Mouse (Mus musculus) midbrain, embryonic 16.5 days (tissue): ENCODE data around the gene Cbfa2t3. TPM values are rescaled to one million over a fixed set of nuclear protein-coding genes. Genes with fewer than 3 reads are reported as not detected.

Source experiments
- ATAC-seq: fragments of 200-750 bp; cut with Nextera tagmentation; 2 replicates; pipeline ENCODE4 v1.8.0; 2017; ENCODE audit warnings: moderate TSS enrichment
- H3K27ac ChIP-seq: fragments of 300-500 bp; sonication (generic); 2 replicates; pipeline ENCODE4 v1.5.1; 2014; ENCODE audit warnings: mild to moderate bottlenecking, low read length, mixed read lengths
- H3K27me3 ChIP-seq: fragments of 300-500 bp; sonication (generic); 2 replicates; pipeline ENCODE4 v1.6.1; 2014; ENCODE audit warnings: low read depth, low read length, mixed read lengths; ENCODE audit not compliant: control insufficient read depth, insufficient read depth
- H3K36me3 ChIP-seq: fragments of 300-500 bp; sonication (generic); 2 replicates; pipeline ENCODE4 v1.6.1; 2014; ENCODE audit warnings: mild to moderate bottlenecking, low read length, moderate library complexity, mixed read lengths; ENCODE audit not compliant: control insufficient read depth, insufficient read depth
- H3K4me1 ChIP-seq: fragments of 300-500 bp; sonication (generic); 2 replicates; pipeline ENCODE4 v1.6.1; 2014; ENCODE audit warnings: mild to moderate bottlenecking, low read length, mixed read lengths; ENCODE audit not compliant: control insufficient read depth, insufficient read depth
- H3K4me2 ChIP-seq: fragments of 300-500 bp; sonication (generic); 2 replicates; pipeline ENCODE4 v1.6.1; 2014; ENCODE audit warnings: mild to moderate bottlenecking, low read length, mixed read lengths
- H3K4me3 ChIP-seq: fragments of 300-500 bp; sonication (generic); 2 replicates; pipeline ENCODE4 v1.5.1; 2014; ENCODE audit warnings: low read depth, mild to moderate bottlenecking, low read length, moderate library complexity, mixed read lengths
- H3K9ac ChIP-seq: fragments of 300-500 bp; sonication (generic); 2 replicates; pipeline ENCODE4 v1.6.1; 2014; ENCODE audit warnings: low read depth, low read length, mixed read lengths
- H3K9me3 ChIP-seq: fragments of 300-500 bp; sonication (generic); replicated peaks from 2 replicates; pipeline ENCODE4 v1.6.1; 2014; ENCODE audit warnings: mild to moderate bottlenecking, low read length, mixed read lengths; ENCODE audit not compliant: control insufficient read depth, poor library complexity, severe bottlenecking
- WGBS: fragments of 180-500 bp; shearing (Covaris S2); extraction: QIAGEN DNeasy Blood & Tissue Kit; methylation state at CpG from one replicate; pipeline ENCODE4 v1.1.7; 2014; 5-methylcytosine and 5-hydroxymethylcytosine counted together
- polyA plus RNA-seq: library from polyadenylated mRNA; unstranded; fragments of >200 nt; fragmentation: Nextera tagmentation; extraction: Ambion mirVana; gene quantifications from 2 replicates; pipeline ENCODE4 v1.2.1, GENCODE M21; 2015

Cbfa2t3 gene
- polyA plus RNA-seq, 1 experiment from 2014 or later: 17.7 TPM

DNA sequence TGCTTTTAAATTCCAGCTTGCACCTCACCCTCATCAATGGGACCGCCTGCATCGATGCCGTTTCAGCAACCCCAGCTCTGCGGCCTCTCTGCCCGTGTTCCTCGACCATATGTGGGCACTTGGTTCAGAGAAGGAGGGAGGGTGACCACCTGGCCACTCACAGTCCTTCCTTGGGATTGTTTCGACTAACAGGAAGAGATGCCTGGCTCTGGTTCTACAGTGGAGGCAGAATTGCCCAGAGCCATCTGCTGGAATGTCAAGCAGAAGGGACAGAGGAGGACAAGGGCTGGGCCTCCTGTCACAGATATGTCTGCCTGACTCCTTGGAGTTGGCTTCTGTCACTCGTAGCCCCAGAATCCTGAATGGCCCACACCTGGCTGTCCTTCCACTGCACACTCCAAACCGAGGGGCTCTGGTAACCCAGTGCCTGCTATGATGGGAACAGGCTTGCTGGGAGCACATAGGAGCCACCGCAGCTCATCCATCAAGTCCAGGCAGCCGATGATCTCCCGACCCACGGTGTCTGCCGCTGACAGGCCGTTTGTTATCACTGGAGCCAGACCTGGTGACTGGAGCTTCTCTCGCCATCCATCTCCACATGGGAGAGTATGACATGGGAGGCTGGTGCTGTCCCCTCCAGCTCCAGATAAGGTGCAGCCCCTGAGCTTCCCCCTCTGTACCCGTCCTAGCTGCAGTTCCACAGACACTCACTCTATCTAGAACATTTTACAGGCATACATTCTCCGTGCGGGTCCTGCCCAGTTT lies 13.6 kb downstream of the Cbfa2t3 start:
- ATAC-seq: no peak
- H3K36me3 ChIP-seq: no peaks in the 10 kb centered on the region

GRCm38 (mm10) chr8:122682820-122683219 lies 16.1 kb downstream of the Cbfa2t3 start:
- H3K9ac ChIP-seq: no peak overlapping the region
- no peak overlapping the region for H3K4me2 ChIP-seq
- H3K4me1 ChIP-seq: peaks cover 15% of the 10 kb centered on the region
- no peak overlapping the region for H3K27ac ChIP-seq
- 93% methylated on average over 11 of the region's 11 CpGs for WGBS
- H3K36me3 ChIP-seq: no peaks in the 10 kb centered on the region
- no peak for ATAC-seq
- H3K27me3 ChIP-seq: no peaks in the 10 kb centered on the region
- no peaks in the 10 kb centered on the region for H3K9me3 ChIP-seq
- H3K4me3 ChIP-seq: no peak overlapping the region

More for the DNA sequence above, 13.6 kb downstream of the Cbfa2t3 start:
- Histone ChIP-seq H3K4me1 (peaks cover 2% of the 10 kb centered on the region; the same call in 1 of the 2 replicates), H3K27ac (no peak overlapping the region), H3K27me3 (no peaks in the 10 kb centered on the region), H3K4me2 (no peak overlapping the region), H3K9ac (no peak overlapping the region), H3K4me3 (no peak overlapping the region), H3K9me3 (no peaks in the 10 kb centered on the region)
- 84% methylated on average over 19 of the region's 19 CpGs for WGBS

- Histone ChIP-seq H3K36me3 (no peaks in the 10 kb centered on the region), H3K27me3 (no peaks in the 10 kb centered on the region), H3K9me3 (no peaks in the 10 kb centered on the region), H3K9ac (0 out of 2 replicates have a peak overlapping the region, but pooled peaks have one; percentile 36), H3K4me2 (no peak overlapping the region), H3K27ac (peak overlapping the region; percentile 94), H3K4me3 (no peak overlapping the region), H3K4me1 (peaks cover 30% of the 10 kb centered on the region)
- no peak for ATAC-seq
- 20% methylated on average over 7 of the region's 7 CpGs for WGBS
Measured at GRCm38 (mm10) chr8:122680171-122680570, 18.7 kb downstream of the Cbfa2t3 start.

DNA sequence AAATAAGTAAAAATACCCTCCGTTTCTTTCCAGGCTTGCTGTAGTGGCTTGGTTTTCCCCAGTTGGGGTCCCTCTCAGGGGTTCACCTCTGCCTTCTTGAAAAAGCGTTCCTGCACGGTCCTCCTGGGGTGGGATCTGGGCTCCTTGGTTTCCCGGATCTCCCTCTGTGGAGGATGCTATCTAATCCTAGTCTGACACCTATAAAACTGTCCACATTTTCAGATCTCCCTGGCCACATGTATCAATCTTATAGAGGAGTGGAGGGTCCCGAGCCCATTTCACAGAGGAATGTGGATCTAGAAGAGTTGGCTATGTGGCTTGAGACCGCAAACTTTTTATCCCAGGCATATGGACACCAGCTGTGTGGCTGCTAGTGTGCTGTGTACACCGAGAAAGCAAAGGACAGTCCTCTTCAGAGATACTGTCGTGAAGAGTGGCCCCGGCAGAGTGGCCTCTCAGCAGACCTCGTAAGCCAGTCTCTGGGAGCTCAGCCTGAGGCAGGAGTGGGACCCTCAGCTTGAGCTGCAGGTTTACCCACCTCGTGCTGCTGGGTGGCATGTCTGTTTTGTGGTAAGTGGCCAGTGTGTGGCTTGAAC lies 19.5 kb downstream of the Cbfa2t3 start:
- no peaks in the 10 kb centered on the region for H3K27me3 ChIP-seq
- no peak for ATAC-seq
- 23% methylated on average over 11 of the region's 11 CpGs for WGBS
- peaks cover 33% of the 10 kb centered on the region for H3K4me1 ChIP-seq
- peak overlapping the region; percentile 77 for H3K4me2 ChIP-seq
- H3K27ac ChIP-seq: peak overlapping the region; percentile 94
- no peaks in the 10 kb centered on the region for H3K9me3 ChIP-seq
- H3K36me3 ChIP-seq: no peaks in the 10 kb centered on the region
- peak overlapping the region; percentile 90; the same call in 1 of the 2 replicates for H3K4me3 ChIP-seq
- H3K9ac ChIP-seq: peak overlapping the region; percentile 95; the same call in 1 of the 2 replicates

DNA sequence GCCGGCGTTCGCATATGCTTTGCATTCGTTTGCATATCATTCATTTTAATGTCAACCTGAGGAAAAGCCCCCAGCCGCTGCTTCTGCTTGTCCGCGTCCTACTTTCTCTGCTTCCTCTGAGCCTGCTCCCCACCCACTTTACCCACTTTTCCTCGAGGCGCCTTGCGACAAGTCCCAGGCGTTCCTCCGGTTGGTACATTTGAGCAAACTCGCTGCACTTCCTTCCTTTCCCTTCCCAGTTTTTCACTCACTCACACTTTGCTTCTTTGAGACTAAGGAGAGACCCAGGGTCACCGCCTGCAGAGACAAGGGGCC lies 20.1 kb downstream of the Cbfa2t3 start:
- peak overlapping the region; percentile 90 for H3K4me3 ChIP-seq
- peaks cover 37% of the 10 kb centered on the region for H3K4me1 ChIP-seq
- H3K9ac ChIP-seq: peak overlapping the region; percentile 95
- ATAC-seq: no peak; the same call in 1 of the 2 replicates
- H3K27ac ChIP-seq: peak overlapping the region; percentile 94
- no peaks in the 10 kb centered on the region for H3K36me3 ChIP-seq
- under 1% methylated on average over 14 of the region's 14 CpGs for WGBS
- peak overlapping the region; percentile 77 for H3K4me2 ChIP-seq
- no peaks in the 10 kb centered on the region for H3K9me3 ChIP-seq
- H3K27me3 ChIP-seq: no peaks in the 10 kb centered on the region

GRCm38 (mm10) chr8:122678061-122678895 lies 20.6 kb downstream of the Cbfa2t3 start:
- peak overlapping the region; percentile 77 for H3K4me2 ChIP-seq
- no peaks in the 10 kb centered on the region for H3K9me3 ChIP-seq
- H3K27ac ChIP-seq: peak overlapping the region; percentile 94
- H3K9ac ChIP-seq: peak overlapping the region; percentile 95
- peak overlapping the region; percentile 90 for H3K4me3 ChIP-seq
- 0% methylated on average over 101 of the region's 127 CpGs for WGBS
- peaks cover 37% of the 10 kb centered on the region for H3K4me1 ChIP-seq
- H3K36me3 ChIP-seq: no peaks in the 10 kb centered on the region
- peak; percentile 76 for ATAC-seq
- no peaks in the 10 kb centered on the region for H3K27me3 ChIP-seq

DNA sequence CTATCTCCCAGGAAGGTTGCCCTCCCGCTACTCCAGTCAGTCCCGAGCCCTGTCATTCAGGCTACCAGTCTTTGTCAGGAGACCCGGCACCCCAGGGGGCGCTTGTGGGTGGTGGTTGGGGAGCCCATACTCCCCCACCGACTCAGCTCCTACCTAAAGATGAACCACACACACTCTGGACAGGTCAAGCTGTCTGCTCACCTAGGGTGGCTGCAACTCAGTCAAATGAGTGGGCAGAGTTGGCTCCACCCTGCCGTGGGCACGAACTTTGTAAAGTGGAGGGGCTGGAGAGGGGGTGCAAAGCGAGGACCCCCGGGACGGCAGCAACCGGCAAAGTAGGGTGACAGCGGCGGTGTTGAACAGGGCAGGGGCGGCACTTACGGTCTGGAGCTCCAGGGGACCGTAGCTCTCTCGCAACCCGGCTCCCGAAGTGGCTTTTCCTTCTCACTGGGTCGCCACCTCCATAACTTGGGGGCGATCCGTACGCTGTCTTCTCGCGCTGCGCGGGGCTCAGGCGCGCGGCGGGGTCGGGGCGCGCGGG lies 21.4 kb downstream of the Cbfa2t3 start:
- under 1% methylated on average over 34 of the region's 35 CpGs for WGBS
- peak; percentile 6; the same call in 1 of the 2 replicates for ATAC-seq
- peak overlapping the region; percentile 90 for H3K4me3 ChIP-seq

GRCm38 (mm10) chr8:122676621-122677480 lies 22.1 kb downstream of the Cbfa2t3 start:
- Histone ChIP-seq H3K4me1 (peaks cover 37% of the 10 kb centered on the region), H3K27ac (peak overlapping the region; percentile 94), H3K9ac (peak overlapping the region; percentile 95), H3K27me3 (no peaks in the 10 kb centered on the region), H3K9me3 (no peaks in the 10 kb centered on the region), H3K36me3 (no peaks in the 10 kb centered on the region), H3K4me2 (peak overlapping the region; percentile 77), H3K4me3 (peak overlapping the region; percentile 90)
- 8% methylated on average over 16 of the region's 16 CpGs for WGBS
- ATAC-seq: peak; percentile 23; the same call in 1 of the 2 replicates

More for the DNA sequence above, 21.4 kb downstream of the Cbfa2t3 start:
- Histone ChIP-seq H3K36me3 (no peaks in the 10 kb centered on the region), H3K4me1 (peaks cover 37% of the 10 kb centered on the region), H3K9me3 (no peaks in the 10 kb centered on the region), H3K9ac (peak overlapping the region; percentile 95), H3K27me3 (no peaks in the 10 kb centered on the region), H3K27ac (peak overlapping the region; percentile 94), H3K4me2 (peak overlapping the region; percentile 77)
